Mouse (Mus musculus) CH12.LX (cell line): ENCODE results near the gene Ctsg.

Experiments
- BHLHE40 ChIP-seq: IDR thresholded peaks from 2 replicates; pipeline ENCODE4 v1.6.1; 2011; ENCODE audit warnings: mild to moderate bottlenecking, low read depth, low read length, improper control_type of control experiment
- CHD1 ChIP-seq: IDR thresholded peaks from 2 replicates; pipeline ENCODE4 v1.6.1; 2012; ENCODE audit warnings: low read depth, low read length, improper control_type of control experiment, inconsistent platforms
- CTCF ChIP-seq, 2 experiments: IDR thresholded peaks in 1 of 2; conservative IDR thresholded peaks in 1 of 2; 2 replicates each; pipeline ENCODE4 v1.5.1; 2011 to 2012; ENCODE audit warnings: low read depth in 2 of 2, low read length in 2 of 2, improper control_type of control experiment in 1 of 2, inconsistent platforms in 1 of 2, mild to moderate bottlenecking in 1 of 2, moderate library complexity in 1 of 2
- EP300 ChIP-seq: IDR thresholded peaks from 2 replicates; pipeline ENCODE4 v1.6.1; 2011; ENCODE audit warnings: low read length, improper control_type of control experiment
- JUN ChIP-seq: IDR thresholded peaks from 2 replicates; pipeline ENCODE4 v1.6.1; 2011; ENCODE audit warnings: low read depth, mild to moderate bottlenecking, low read length, improper control_type of control experiment, moderate library complexity; ENCODE audit not compliant: insufficient read depth
- MAX ChIP-seq: IDR thresholded peaks from 2 replicates; pipeline ENCODE4 v1.6.1; 2011; ENCODE audit warnings: low read length, improper control_type of control experiment
- MEF2A ChIP-seq: IDR thresholded peaks from 2 replicates; pipeline ENCODE4 v1.6.1; 2014; ENCODE audit warnings: low read depth, mild to moderate bottlenecking, inconsistent platforms, low read length, improper control_type of control experiment, borderline replicate concordance
- NELFE ChIP-seq: IDR thresholded peaks from 2 replicates; pipeline ENCODE4 v1.6.1; 2011; ENCODE audit warnings: low read depth, low read length, improper control_type of control experiment
- POLR2A ChIP-seq: IDR thresholded peaks from 2 replicates; pipeline ENCODE4 v1.6.1; 2011; ENCODE audit warnings: low read depth, mild to moderate bottlenecking, improper control_type of control experiment, low read length
- SMC3 ChIP-seq: IDR thresholded peaks from 2 replicates; pipeline ENCODE4 v1.6.1; 2011; ENCODE audit warnings: low read depth, low read length, improper control_type of control experiment
- USF1 ChIP-seq: IDR thresholded peaks from 2 replicates; pipeline ENCODE4 v1.6.1; 2014; ENCODE audit warnings: low read depth, mild to moderate bottlenecking, inconsistent platforms, low read length, improper control_type of control experiment
- ZC3H11A ChIP-seq: IDR thresholded peaks from 2 replicates; pipeline ENCODE4 v1.6.1; 2012; ENCODE audit warnings: low read depth, mild to moderate bottlenecking, inconsistent platforms, low read length, improper control_type of control experiment
- ZKSCAN1 ChIP-seq: IDR thresholded peaks from 2 replicates; pipeline ENCODE4 v1.6.1; 2012; ENCODE audit warnings: low read depth, inconsistent platforms, low read length, improper control_type of control experiment, borderline replicate concordance

DNA sequence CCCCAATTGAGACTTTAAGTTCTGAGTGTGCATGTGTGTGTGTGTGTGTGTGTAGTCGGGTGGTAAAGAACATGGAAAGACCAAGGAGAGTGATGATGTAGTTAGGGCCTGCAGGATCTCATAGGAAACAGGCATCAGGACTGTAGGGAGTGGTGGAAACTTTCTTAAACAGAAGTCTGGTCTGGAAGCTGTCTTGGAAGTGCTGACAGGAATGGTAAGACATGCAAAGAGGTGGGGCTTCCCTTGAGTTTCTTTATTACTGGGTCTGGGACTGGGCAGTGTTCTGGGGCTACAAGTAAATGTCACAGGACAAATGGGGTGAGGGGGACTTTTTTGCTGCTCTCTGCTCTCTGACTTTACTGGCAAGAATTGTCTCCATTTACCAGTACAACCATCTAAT, 4.8 kb downstream of the Ctsg start:
- TF ChIP-seq CHD1 (no peak), CTCF (conservative IDR thresholded peaks at IDR 0.05 in 1 of 2, IDR thresholded peaks at IDR 0.05 in 1 of 2; ENCODE audit: low read depth in 2 of 2, low read length in 2 of 2) (no peak), ZKSCAN1 (no peak), EP300 (no peak), NELFE (no peak), POLR2A (no peak), MAX (no peak), MEF2A (no peak), SMC3 (no peak), BHLHE40 (no peak), JUN (no peak), USF1 (no peak), ZC3H11A (no peak)
